Mouse (Mus musculus) spleen, postnatal 4 days (tissue): ENCODE measurements around the gene Snx18.

ENCODE experiments used
- DNase-seq, 2 experiments: peaks; one replicate each; pipeline ENCODE4 v3.0.0; 2022; ENCODE audit warnings: low spot score in 2 of 2

The Snx18 gene

GRCm38 (mm10) chr13:113597616-113598015, 20.7 kb downstream of the Snx18 start:
- DNase-seq, result no peak

DNA sequence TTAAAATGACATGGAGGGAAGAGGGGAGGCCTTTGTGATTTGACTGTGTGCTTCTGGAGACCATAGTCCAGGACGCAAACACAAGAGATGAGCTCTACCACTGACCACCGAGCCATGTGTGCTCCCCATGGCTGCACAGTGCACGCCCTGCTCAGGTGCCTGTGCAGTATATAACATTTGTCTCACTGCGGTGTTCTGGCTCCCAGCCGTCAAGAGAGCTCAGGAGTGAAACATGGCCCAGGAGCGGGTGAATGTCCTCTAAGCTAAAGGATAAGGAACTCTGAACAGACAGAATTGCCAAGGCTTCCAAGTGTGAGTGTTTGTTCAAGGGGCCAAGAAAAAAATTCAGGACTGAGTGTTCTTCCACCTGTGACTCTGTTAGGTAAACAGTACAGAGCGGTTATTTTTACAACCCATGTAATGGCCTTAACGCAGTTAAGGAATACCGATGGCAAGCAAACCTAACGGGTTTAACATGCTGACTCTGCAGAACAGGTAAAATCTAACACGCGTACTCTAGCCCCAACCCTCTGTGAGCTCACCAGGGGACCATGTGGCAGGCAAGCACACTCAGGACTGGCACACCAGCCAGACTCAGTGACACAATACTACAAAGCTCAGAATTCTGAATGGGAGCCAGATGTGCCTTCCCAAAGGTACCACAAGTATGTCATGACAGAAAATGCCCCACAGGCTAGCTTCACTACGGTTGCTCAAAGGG, 21.4 kb downstream of the Snx18 start:
- DNase-seq, result no peak

DNA sequence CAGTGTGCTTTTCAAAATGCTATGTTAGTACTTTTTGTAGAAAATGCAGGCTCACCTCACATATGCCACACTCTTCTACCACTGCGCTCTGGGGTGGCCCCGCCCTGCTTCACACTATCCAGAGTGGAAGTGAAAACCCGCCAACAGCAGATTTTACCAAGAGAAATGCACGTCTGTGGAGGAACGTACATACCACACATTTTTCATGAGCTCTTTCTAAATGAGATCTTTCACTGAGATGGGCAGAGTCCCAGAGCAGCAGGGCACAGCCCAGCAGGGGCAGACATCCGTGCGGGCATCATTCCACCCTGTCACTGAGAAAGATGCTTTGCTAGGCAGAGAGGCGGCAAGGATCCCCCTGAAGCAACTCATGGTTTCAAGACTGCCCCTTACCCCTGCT, 22.4 kb downstream of the Snx18 start:
- no peak for DNase-seq

GRCm38 (mm10) chr13:113595219-113595618, 23.1 kb downstream of the Snx18 start:
- no peak for DNase-seq

DNA sequence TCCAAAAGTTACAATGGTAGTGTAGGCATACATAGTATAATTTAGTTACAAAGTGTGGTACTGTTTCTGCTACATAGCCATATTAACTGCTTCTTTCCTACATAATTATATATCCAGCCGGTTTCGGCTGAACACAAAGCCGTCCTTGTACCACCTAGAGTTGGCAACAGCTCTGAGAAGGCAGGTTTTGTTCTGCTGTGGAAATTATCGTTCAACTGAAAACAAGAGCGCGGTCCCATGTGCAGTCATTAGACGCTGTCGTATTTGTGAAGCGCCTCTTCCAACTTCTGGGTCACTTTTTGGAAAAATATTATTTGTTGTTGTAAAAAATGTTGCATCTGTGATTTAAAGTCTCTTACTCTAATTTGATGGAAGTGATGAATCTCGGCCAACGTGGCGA, 24.0 kb downstream of the Snx18 start:
- no peak for DNase-seq

GRCm38 (mm10) chr13:113593711-113594110, 24.7 kb downstream of the Snx18 start:
- DNase-seq, result no peak

DNA sequence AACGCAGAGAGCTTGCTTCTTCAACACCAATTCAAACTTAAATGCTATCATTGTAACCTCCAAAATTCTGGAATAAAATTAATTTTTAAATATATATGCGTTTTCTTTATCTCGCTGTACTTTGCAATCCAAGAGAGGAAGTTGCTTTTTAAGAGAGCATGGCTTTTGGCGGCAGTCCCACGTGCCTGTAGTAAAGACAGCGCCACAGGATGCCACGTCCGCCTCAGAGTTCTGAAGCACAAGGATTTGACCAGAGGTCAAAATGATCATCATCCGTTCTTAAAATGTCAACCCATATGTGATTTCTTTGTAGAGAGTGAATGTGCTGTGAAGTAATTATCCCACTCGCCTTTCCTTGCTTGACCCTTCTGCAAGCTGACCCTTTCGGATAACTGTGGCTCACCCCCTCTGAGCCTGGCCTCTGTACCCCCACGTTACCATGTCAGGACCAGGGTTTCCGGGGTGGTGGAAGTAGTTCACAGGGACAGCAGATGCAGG, 25.6 kb downstream of the Snx18 start:
- DNase-seq, result no peak

- no peak for DNase-seq
Measured at GRCm38 (mm10) chr13:113591336-113591735, 27.0 kb downstream of the Snx18 start.

DNA sequence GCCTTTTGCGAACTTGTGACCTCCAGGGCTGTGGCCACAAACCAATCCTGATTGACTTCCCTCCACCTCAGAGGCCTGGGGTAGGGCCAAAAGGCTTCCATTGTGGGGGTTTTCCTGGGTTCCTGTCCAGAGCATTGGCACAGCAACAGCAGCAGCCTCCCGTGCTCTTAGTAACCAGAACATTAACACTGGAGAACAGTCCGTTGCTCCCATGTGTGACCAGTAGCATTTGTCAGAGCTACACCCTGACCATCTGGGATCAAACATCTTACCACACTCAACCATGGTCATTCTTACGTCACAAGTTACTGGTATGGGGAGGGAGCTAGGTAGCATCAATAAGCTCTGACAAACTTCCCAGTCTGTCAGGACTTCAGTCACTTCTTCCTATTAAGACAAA, 28.1 kb downstream of the Snx18 start:
- no peak for DNase-seq

DNA sequence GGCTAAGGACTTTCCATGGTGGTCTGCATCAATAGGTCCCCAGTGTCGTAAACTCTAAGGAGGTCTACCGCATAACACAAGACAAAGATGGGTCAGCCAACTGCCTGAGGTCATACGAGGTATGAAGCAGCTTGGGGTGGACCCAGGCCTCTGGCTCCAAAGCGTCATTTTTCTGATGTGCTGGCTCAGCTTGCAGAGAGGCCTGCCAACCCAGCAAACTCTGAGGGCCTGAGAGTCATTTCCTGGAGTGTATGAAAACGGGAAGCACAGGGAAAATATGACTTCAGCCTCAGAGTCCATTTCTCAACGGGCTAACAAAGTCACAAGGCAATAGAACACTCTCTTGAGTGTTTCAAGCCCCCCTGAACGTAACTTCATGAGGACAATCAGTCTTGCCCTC, 28.9 kb downstream of the Snx18 start:
- no peak for DNase-seq

GRCm38 (mm10) chr13:113587200-113587936, 31.0 kb downstream of the Snx18 start:
- no peak for DNase-seq

GRCm38 (mm10) chr13:113585606-113586005, 32.8 kb downstream of the Snx18 start:
- DNase-seq, result no peak

DNA sequence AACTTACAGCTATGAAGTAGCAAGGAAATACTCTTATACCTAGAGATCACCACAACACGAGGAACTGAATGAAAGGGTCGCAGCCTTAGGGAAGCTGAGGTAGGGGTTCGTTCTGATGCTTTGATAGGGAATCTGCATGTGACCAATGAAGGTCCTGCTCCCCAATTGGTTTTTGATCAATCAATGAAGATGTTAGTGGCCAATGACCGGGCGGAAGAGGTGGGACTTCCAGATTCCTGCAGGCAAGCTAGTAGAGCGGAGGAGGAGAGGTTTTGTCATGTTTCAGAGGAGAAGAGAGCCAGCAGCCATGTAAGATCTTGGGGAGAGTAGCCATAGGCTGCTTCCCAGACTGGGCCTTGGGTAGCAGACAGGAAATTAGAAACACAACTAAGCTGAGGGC, 33.9 kb downstream of the Snx18 start:
- no peak for DNase-seq

GRCm38 (mm10) chr13:113583563-113583962, 34.8 kb downstream of the Snx18 start:
- DNase-seq, result no peak

DNA sequence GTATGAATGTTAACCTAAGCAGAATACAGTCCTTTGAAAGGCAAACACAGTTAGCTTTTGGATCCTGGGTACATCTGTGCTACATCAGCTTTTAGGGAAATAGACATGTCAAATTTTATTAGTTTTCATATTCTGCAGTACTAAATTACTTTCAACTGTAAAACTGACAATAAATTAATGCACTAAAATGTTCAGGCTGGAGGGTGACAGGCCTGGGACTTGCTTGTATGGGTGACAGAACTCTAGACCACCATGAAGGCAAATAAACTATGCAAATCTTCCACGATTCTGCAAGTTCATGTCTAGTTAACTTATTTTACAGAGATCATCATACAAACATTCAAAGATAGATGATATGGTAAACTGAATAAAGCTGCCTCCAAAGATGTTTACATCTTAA, 36.3 kb downstream of the Snx18 start:
- DNase-seq, result no peak

DNA sequence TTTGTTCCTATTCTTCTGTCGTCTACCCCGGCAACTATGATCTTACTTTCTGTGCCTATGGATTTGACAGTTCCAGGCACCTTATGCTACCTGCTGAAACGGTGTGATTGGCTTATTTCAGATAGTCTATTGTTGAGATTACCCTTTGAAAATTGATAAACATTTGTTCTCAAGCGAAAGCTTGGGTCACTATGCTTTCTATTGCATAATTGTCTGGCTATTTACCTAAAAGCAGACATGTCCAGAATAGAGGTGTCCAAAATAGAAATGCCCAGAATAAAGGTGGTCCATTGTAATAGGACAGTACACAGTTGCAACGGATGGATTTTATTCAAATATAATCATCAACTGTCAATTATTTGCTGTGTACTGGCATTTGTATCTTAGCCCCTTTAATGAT, 36.9 kb downstream of the Snx18 start:
- no peak for DNase-seq

- no peak for DNase-seq
Measured at GRCm38 (mm10) chr13:113580400-113580790, 38.0 kb downstream of the Snx18 start.

GRCm38 (mm10) chr13:113579788-113580399, 38.5 kb downstream of the Snx18 start:
- DNase-seq, result no peak

GRCm38 (mm10) chr13:113574232-113574631, 44.1 kb downstream of the Snx18 start:
- no peak for DNase-seq

DNA sequence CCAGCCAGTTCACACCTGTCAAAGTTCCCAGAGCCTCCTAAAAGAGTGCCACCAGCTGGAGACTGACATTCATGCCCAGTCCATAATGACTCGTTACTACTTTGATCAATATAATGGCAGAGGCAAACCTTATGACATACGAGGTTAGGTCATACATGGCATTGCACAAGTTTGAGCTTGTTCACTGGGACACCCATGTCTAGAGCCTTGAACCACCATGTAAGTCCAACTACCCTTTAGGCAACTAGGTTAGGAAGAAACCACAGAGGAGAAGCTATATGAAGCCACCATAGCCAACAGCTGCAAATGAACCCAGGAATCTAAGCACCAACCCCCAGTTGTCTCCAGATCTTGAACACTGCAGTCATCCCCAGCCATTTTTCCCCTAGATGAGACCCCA, 45.0 kb downstream of the Snx18 start:
- DNase-seq, result no peak

GRCm38 (mm10) chr13:113572046-113572686, 46.2 kb downstream of the Snx18 start:
- no peak for DNase-seq

- DNase-seq, result no peak
Measured at GRCm38 (mm10) chr13:113569526-113569925, 48.8 kb downstream of the Snx18 start.
